Mouse (Mus musculus): ENCODE measurements around the gene Filip1. TPM values are rescaled to one million over a fixed set of nuclear protein-coding genes. Genes with fewer than 3 reads are reported as not detected.

Filip1 gene
- total and polyA plus RNA-seq, 3 experiments: 0.71 to 1.5 (median 1.3) TPM

DNA sequence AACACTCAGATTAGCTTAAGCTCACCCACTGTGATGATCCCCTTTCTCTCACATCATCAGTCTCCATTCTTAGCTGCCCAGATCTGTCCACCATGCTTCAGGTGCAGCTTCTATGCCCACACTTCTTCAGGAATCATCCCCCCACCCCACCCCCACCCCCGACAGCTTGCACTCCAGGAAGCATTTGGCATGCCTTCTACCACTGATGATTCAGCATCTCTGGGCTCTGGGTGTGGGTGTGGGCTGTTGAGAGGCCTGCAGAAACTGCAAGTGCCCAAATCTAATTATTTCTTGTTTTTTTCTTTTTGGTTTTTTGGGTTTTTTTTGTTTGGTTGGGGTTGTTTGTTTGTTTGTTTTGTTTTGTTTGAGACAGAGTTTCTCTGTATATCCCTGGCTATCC lies 9.0 kb upstream of the Filip1 start:
- Histone ChIP-seq H3K4me1 (ENCODE audit: control insufficient read depth in 1 of 2, insufficient read depth in 2 of 2) (no peaks in the 10 kb centered on the region), H3K9ac (ENCODE audit: insufficient read depth, low read depth) (no peak overlapping the region), H3K4me2 (ENCODE audit: insufficient read depth, low read depth, poor library complexity, severe bottlenecking) (no peak overlapping the region), H3K79me2 (replicated peaks; ENCODE audit: control insufficient read depth, extremely low read depth, insufficient read depth, poor library complexity, severe bottlenecking) (no peaks in the 10 kb centered on the region), H3K9me3 (replicated peaks; ENCODE audit: low read length) (no peaks in the 10 kb centered on the region), H3K27ac (ENCODE audit: insufficient read depth, low read depth) (no peak overlapping the region), H3K36me3 (replicated peaks in 1 of 2; ENCODE audit: control insufficient read depth in 1 of 2, insufficient read depth in 1 of 2, low read length in 1 of 2) (no peaks in the 10 kb centered on the region), H3K27me3 (replicated peaks) (no peaks in the 10 kb centered on the region), H3K4me3 (replicated peaks in 1 of 3; ENCODE audit: low read depth in 2 of 3, low read length in 2 of 3, poor library complexity in 1 of 3) (no peak overlapping the region)
- TF ChIP-seq USF1 (IDR thresholded peaks at IDR 0.05; ENCODE audit: low read depth, low read length): no peak
- dilution Hi-C loops (cut with MboI; ENCODE audit: extremely low pct_ligation_motif_present, extremely low pct_unique_long_range_greater_than_20kb, low sequenced_read_pairs): no loop called here
- no peak for DNase-seq (ENCODE audit: extremely low read depth)
- in situ Hi-C loops (cut with MboI; ENCODE audit: low pct_ligation_motif_present, low pct_unique_long_range_greater_than_20kb, low sequenced_read_pairs): no loop called here

DNA sequence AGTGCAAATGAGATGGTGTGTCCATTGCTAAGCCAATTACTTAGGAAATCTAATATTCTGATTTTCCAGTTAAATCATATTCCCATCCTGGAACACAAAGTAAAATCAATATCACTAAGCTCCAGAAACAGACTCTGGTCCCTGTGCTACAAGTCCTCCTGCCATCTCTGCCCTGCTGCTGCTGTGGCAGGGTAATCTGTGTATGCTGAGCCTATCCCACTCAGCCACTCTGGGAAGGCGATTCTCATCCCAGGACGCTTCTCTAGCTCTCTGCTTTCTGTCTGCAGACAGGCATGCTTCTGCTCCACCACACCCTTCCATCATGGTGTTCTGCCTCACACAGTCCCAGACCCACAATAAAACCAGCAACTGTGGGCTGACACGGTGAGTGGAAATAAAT lies 7.8 kb upstream of the Filip1 start:
- Histone ChIP-seq H3K9me3 (replicated peaks; ENCODE audit: low read length) (no peaks in the 10 kb centered on the region), H3K9ac (ENCODE audit: insufficient read depth, low read depth) (no peak overlapping the region), H3K4me2 (ENCODE audit: insufficient read depth, low read depth, poor library complexity, severe bottlenecking) (no peak overlapping the region), H3K36me3 (replicated peaks in 1 of 2; ENCODE audit: control insufficient read depth in 1 of 2, insufficient read depth in 1 of 2, low read length in 1 of 2) (no peaks in the 10 kb centered on the region), H3K27ac (ENCODE audit: insufficient read depth, low read depth) (no peak overlapping the region), H3K27me3 (replicated peaks) (no peaks in the 10 kb centered on the region), H3K4me1 (ENCODE audit: control insufficient read depth in 1 of 2, insufficient read depth in 2 of 2) (no peaks in the 10 kb centered on the region), H3K4me3 (replicated peaks in 1 of 3; ENCODE audit: low read depth in 2 of 3, low read length in 2 of 3, poor library complexity in 1 of 3) (no peak overlapping the region), H3K79me2 (replicated peaks; ENCODE audit: control insufficient read depth, extremely low read depth, insufficient read depth, poor library complexity, severe bottlenecking) (no peaks in the 10 kb centered on the region)
- in situ Hi-C loops (cut with MboI; ENCODE audit: low pct_ligation_motif_present, low pct_unique_long_range_greater_than_20kb, low sequenced_read_pairs): no loop called here
- dilution Hi-C loops (cut with MboI; ENCODE audit: extremely low pct_ligation_motif_present, extremely low pct_unique_long_range_greater_than_20kb, low sequenced_read_pairs): no loop called here
- TF ChIP-seq NELFE (IDR thresholded peaks at IDR 0.05; ENCODE audit: low read depth, low read length): no peak
- no peak for TF ChIP-seq BHLHE40 (IDR thresholded peaks at IDR 0.05; ENCODE audit: low read depth, low read length)
- no peak for TF ChIP-seq MXI1 (IDR thresholded peaks at IDR 0.05; ENCODE audit: low read depth, low read length)
- no peak for TF ChIP-seq CHD1 (IDR thresholded peaks at IDR 0.05; ENCODE audit: low read depth, low read length)
- no peak for TF ChIP-seq MAFK (IDR thresholded peaks at IDR 0.05; ENCODE audit: insufficient replicate concordance, low read length)
- no peak for TF ChIP-seq ELF1 (IDR thresholded peaks at IDR 0.05; ENCODE audit: low read depth, low read length)
- TF ChIP-seq ZC3H11A (IDR thresholded peaks at IDR 0.05; ENCODE audit: low read depth, low read length): no peak
- DNase-seq (ENCODE audit: extremely low read depth): no peak

DNA sequence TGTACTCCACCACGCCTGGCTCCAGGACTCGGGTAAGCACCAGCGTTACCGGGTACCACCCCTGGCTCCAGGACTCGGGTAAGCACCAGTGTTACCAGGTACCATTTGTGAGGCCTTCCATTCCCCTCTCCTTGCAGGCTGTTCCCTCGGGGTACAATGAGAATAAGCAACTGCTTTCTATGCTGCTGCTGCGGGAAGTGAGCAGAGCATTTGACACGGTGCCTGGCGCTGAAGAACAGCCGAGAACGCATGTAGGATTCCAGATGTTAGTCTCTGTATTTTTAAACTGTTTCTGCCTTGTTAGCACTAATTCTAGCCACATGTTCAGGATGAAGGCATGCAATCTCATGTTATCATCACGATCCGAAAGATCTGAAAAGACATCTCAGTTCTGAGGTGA lies 635 bp downstream of the Filip1 start:
- in situ Hi-C loops (cut with MboI; ENCODE audit: low pct_ligation_motif_present, low pct_unique_long_range_greater_than_20kb, low sequenced_read_pairs): no loop called here
- no peaks in the 10 kb centered on the region for H3K9me3 ChIP-seq (replicated peaks; ENCODE audit: low read length)
- H3K27me3 ChIP-seq (replicated peaks): no peaks in the 10 kb centered on the region
- H3K27ac ChIP-seq (ENCODE audit: insufficient read depth, low read depth): no peak overlapping the region
- H3K79me2 ChIP-seq (replicated peaks; ENCODE audit: control insufficient read depth, extremely low read depth, insufficient read depth, poor library complexity, severe bottlenecking): no peaks in the 10 kb centered on the region
- no peak overlapping the region for H3K4me2 ChIP-seq (ENCODE audit: insufficient read depth, low read depth, poor library complexity, severe bottlenecking)
- no peak overlapping the region for H3K9ac ChIP-seq (ENCODE audit: insufficient read depth, low read depth)
- no peak overlapping the region for H3K4me3 ChIP-seq (replicated peaks in 1 of 3; ENCODE audit: low read depth in 2 of 3, low read length in 2 of 3, poor library complexity in 1 of 3)
- DNase-seq (ENCODE audit: extremely low read depth): no peak
- 0 out of 4 replicates have a peak, but pooled peaks cover 0 to 5% of the 10 kb centered on the region in 2 experiments for H3K4me1 ChIP-seq (ENCODE audit: control insufficient read depth in 1 of 2, insufficient read depth in 2 of 2)
- dilution Hi-C loops (cut with MboI; ENCODE audit: extremely low pct_ligation_motif_present, extremely low pct_unique_long_range_greater_than_20kb, low sequenced_read_pairs): no loop called here
- no peaks in the 10 kb centered on the region for H3K36me3 ChIP-seq (replicated peaks in 1 of 2; ENCODE audit: control insufficient read depth in 1 of 2, insufficient read depth in 1 of 2, low read length in 1 of 2)
- TF ChIP-seq EP300 (IDR thresholded peaks at IDR 0.05; ENCODE audit: low read length) (no peak), MYC (IDR thresholded peaks at IDR 0.05; ENCODE audit: low read depth, low read length) (no peak), CHD1 (IDR thresholded peaks at IDR 0.05; ENCODE audit: low read depth, low read length) (no peak), ZC3H11A (IDR thresholded peaks at IDR 0.05; ENCODE audit: low read depth, low read length) (no peak), TCF12 (IDR thresholded peaks at IDR 0.05; ENCODE audit: low read depth, low read length) (no peak), POLR2AphosphoS2 (IDR thresholded peaks at IDR 0.05; ENCODE audit: low read depth, low read length) (no peak), SIN3A (IDR thresholded peaks at IDR 0.05; ENCODE audit: low read length) (no peak)

Measured in CH12.LX (cell line).